ENCODE assay signal across 27 mouse cellular contexts in genomic region chr12:93003125-93003524, GRCm38 (mm10).
DNase-seq lines count a peak whose midpoint lies in the region; ATAC-seq and TF ChIP-seq lines count a peak whose summit lies in the region.
"Had no signal": no experiment of that assay in that cellular context is flagged by ENCODE, and none has a peak within 500 bp of the region (broad histone marks: within the 10 kb centered on the region; RNA-seq: fewer than 3 reads in every experiment).

No protein-coding gene starts in this region.

- no peaks in the 10 kb centered on the region for H3K36me3 ChIP-seq in kidney, adult 2 months (ENCODE audit: control insufficient read depth, insufficient read depth, low read length)
- H3K36me3 ChIP-seq: embryonic facial prominence, embryonic 12.5 days; embryonic facial prominence, embryonic 15.5 days; forebrain, embryonic 12.5 days; forebrain, embryonic 15.5 days; heart, embryonic 12.5 days; heart, embryonic 15.5 days; hindbrain, embryonic 10.5 days had no signal

- H3K27me3 ChIP-seq in kidney, adult 2 months (replicated peaks; ENCODE audit: control insufficient read depth, insufficient read depth, low read length) = no peaks in the 10 kb centered on the region
- H3K27me3 ChIP-seq: embryonic facial prominence, embryonic 12.5 days; embryonic facial prominence, embryonic 15.5 days; forebrain, embryonic 12.5 days; forebrain, embryonic 15.5 days; heart, embryonic 12.5 days; heart, embryonic 15.5 days; Patski had no signal

- TF ChIP-seq POLR2A in kidney, adult 2 months (IDR thresholded peaks at IDR 0.05; ENCODE audit: low read depth, low read length) = no peak

- TF ChIP-seq CTCF in kidney, adult 2 months (conservative IDR thresholded peaks at IDR 0.05; ENCODE audit: insufficient read depth, insufficient read length, low read depth, low read length) = no peak

- DNase-seq in CD4-positive, CD25-positive, alpha-beta regulatory T cell, adult 2 months (ENCODE audit: low read depth, low spot score) = peak; percentile 25
- peak; percentile 29 for DNase-seq in A20 (ENCODE audit: low read depth, low spot score)
- peak; percentile 5 for DNase-seq in fibroblast of lung, adult 2 months (ENCODE audit: low read depth)
- DNase-seq in kidney, adult 2 months = no peak
- no peak for DNase-seq in left cerebral cortex, postnatal 25 days (ENCODE audit: low spot score in 2 of 2)
- DNase-seq: adrenal gland, postnatal 10 days; adrenal gland, postnatal 36 days; cerebellum, adult 18-20 months; cerebellum, adult 9-11 months; cerebellum, postnatal 25 days; gastrocnemius, postnatal 25 days; heart, adult 18-20 months; heart, postnatal 10 days; heart, postnatal 36 days had no signal

- WGBS in kidney, adult 2 months = 85% methylated on average over 4 of the region's 4 CpGs

- no peak for ATAC-seq in CD4-positive, CD25-positive, alpha-beta regulatory T cell, adult 4 months
- ATAC-seq: forebrain, embryonic 15.5 days; hindbrain, postnatal 0 days; inflammation-experienced regulatory T-cells, adult 6 months; intestine, embryonic 16.5 days; Patski had no signal

- H3K4me1 ChIP-seq in kidney, adult 2 months (ENCODE audit: control insufficient read depth, insufficient read depth, low read length) = no peaks in the 10 kb centered on the region
- H3K4me1 ChIP-seq: embryonic facial prominence, embryonic 12.5 days; embryonic facial prominence, embryonic 15.5 days; forebrain, embryonic 12.5 days; forebrain, embryonic 15.5 days; heart, embryonic 12.5 days; heart, embryonic 15.5 days; hindbrain, embryonic 10.5 days had no signal

- no peak overlapping the region for H3K27ac ChIP-seq in kidney, adult 2 months (ENCODE audit: insufficient read depth, low read depth, low read length)
- H3K27ac ChIP-seq: embryonic facial prominence, embryonic 12.5 days; embryonic facial prominence, embryonic 15.5 days; forebrain, embryonic 12.5 days; forebrain, embryonic 15.5 days; heart, embryonic 15.5 days; hindbrain, embryonic 10.5 days; hindbrain, embryonic 14.5 days; hindbrain, postnatal 0 days had no signal

- intact Hi-C loops in left cerebral cortex, postnatal 25 days (cut with DNase I) = no loop called here

- no peak overlapping the region for H3K4me3 ChIP-seq in kidney, adult 2 months (ENCODE audit: insufficient read depth, low read depth, low read length)
- H3K4me3 ChIP-seq: embryonic facial prominence, embryonic 12.5 days; embryonic facial prominence, embryonic 15.5 days; forebrain, embryonic 12.5 days; forebrain, embryonic 15.5 days; heart, embryonic 12.5 days; heart, embryonic 15.5 days; hindbrain, embryonic 10.5 days had no signal

Comparison
In these comparisons a context has a peak if more than half of its experiments do, and no peak if none do; other contexts are left out.
1. DNase-seq: peak in CD4-positive, CD25-positive, alpha-beta regulatory T cell, adult 2 months (single experiment), A20 (single experiment) and fibroblast of lung, adult 2 months (single experiment); none in kidney, adult 2 months (single experiment) and left cerebral cortex, postnatal 25 days (0 of 2).